Comparison of ENCODE assay signal across 22 mouse cellular contexts in the genomic region with DNA sequence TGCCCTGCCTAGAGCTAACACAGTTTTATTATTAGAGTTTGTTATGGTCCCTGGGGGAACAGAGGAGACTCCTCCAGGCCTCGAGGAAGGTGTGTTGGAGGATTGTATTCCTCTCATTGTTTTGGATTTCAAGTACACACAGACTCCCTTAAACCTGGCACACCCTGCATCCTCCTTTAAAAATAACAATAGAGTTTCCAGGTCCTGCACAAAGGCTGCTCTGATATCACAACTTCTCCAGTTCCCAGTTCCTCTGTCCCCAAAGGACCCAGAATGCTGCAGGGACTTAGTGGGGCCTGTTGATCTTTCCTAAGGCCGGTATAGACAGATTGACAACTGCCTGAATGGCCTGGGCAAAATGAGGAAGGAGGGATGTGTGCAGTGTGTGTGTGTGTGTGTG. TPM values are rescaled to one million over a fixed set of nuclear protein-coding genes. Genes with fewer than 3 reads are reported as not detected.
DNase-seq lines count a peak whose midpoint lies in the region; ATAC-seq and TF ChIP-seq lines count a peak whose summit lies in the region.
"Had no signal": no experiment of that assay in that cellular context is flagged by ENCODE, and none has a peak within 500 bp of the region (broad histone marks: within the 10 kb centered on the region; RNA-seq: fewer than 3 reads in every experiment).

No protein-coding gene starts in this region.

- ATAC-seq in heart, embryonic 16.5 days (replicated peaks; ENCODE audit: extremely low read depth, insufficient read depth, low FRiP score) = 0 out of 2 replicates have a peak, but pooled peaks have one; percentile 45
- no peak for ATAC-seq in midbrain, embryonic 15.5 days (replicated peaks)
- ATAC-seq: activated CD4-positive, CD25-positive, alpha-beta regulatory T cell, adult 4 months; hindbrain, embryonic 16.5 days had no signal

- no peak overlapping the region for H3K4me3 ChIP-seq in gastrocnemius, adult 2 months
- no peak overlapping the region for H3K4me3 ChIP-seq in lung, adult 2 months (replicated peaks; ENCODE audit: extremely low read depth, low read depth, low read length)
- no peak overlapping the region for H3K4me3 ChIP-seq in heart, embryonic 16.5 days (ENCODE audit: low read length)
- no peak overlapping the region for H3K4me3 ChIP-seq in midbrain, embryonic 15.5 days
- H3K4me3 ChIP-seq: embryonic facial prominence, embryonic 10.5 days; kidney, embryonic 15.5 days; limb, embryonic 12.5 days; neural tube, embryonic 13.5 days had no signal

- H3K4me1 ChIP-seq in lung, adult 2 months (ENCODE audit: control insufficient read depth, insufficient read depth, low read length) = no peaks in the 10 kb centered on the region
- no peaks in the 10 kb centered on the region for H3K4me1 ChIP-seq in heart, embryonic 16.5 days (ENCODE audit: control insufficient read depth, insufficient read depth, low read length)
- H3K4me1 ChIP-seq in midbrain, embryonic 15.5 days = no peaks in the 10 kb centered on the region
- H3K4me1 ChIP-seq: neural tube, embryonic 13.5 days had no signal

- H3K9me3 ChIP-seq in heart, embryonic 16.5 days (replicated peaks; ENCODE audit: control insufficient read depth, low read length) = no peaks in the 10 kb centered on the region
- H3K9me3 ChIP-seq in midbrain, embryonic 15.5 days = no peaks in the 10 kb centered on the region
- H3K9me3 ChIP-seq: embryonic facial prominence, embryonic 10.5 days; kidney, embryonic 15.5 days; limb, embryonic 12.5 days; neural tube, embryonic 13.5 days had no signal

- WGBS in lung, adult 2 months = 24% methylated on average over 2 of the region's 2 CpGs
- 44% methylated on average over 2 of the region's 2 CpGs for WGBS in heart, embryonic 16.5 days
- WGBS in midbrain, embryonic 15.5 days = 26% methylated on average over 2 of the region's 2 CpGs

- intact Hi-C loops in gastrocnemius, adult 2 months (cut with DNase I) = loop anchor here (5.0 kb wide), 1 partner anchor 250 kb away; no protein-coding TSS in a partner anchor
- intact Hi-C loops in gastrocnemius, postnatal 36 days (cut with DNase I) = no loop called here

- H3K27ac ChIP-seq in gastrocnemius, adult 2 months = peak overlapping the region; percentile 75
- no peak overlapping the region for H3K27ac ChIP-seq in heart, embryonic 16.5 days (ENCODE audit: low read length)
- peak overlapping the region; percentile 69 for H3K27ac ChIP-seq in midbrain, embryonic 15.5 days
- H3K27ac ChIP-seq: embryonic facial prominence, embryonic 10.5 days; kidney, embryonic 15.5 days; limb, embryonic 12.5 days; neural tube, embryonic 13.5 days had no signal

- TF ChIP-seq POLR2A in lung, adult 2 months (IDR thresholded peaks at IDR 0.05; ENCODE audit: borderline replicate concordance, extremely low read depth, low read depth, low read length) = no peak

- no peak for TF ChIP-seq CTCF in gastrocnemius, adult 2 months (IDR thresholded peaks at IDR 0.05)
- no peak for TF ChIP-seq CTCF in lung, adult 2 months (IDR thresholded peaks at IDR 0.05; ENCODE audit: insufficient read depth, low read length)

- DNase-seq in gastrocnemius, adult 2 months = no peak
- DNase-seq in gastrocnemius, postnatal 36 days = no peak
- peak; percentile 26 for DNase-seq in lung, postnatal 25 days (ENCODE audit: low spot score)
- no peak for DNase-seq in lung, adult 2 months
- DNase-seq in thymus, postnatal 25 days = no peak
- DNase-seq in thymus, postnatal 4 days = no peak
- DNase-seq: cerebellum, adult 9-10 months; gastrocnemius, postnatal 10 days; layer of hippocampus, adult 9-11 months; right cerebral cortex, adult 18-20 months; thymus, adult 18-20 months had no signal

- H3K4me2 ChIP-seq in heart, embryonic 16.5 days (ENCODE audit: low read depth, low read length) = no peak overlapping the region
- no peak overlapping the region for H3K4me2 ChIP-seq in midbrain, embryonic 15.5 days
- H3K4me2 ChIP-seq: kidney, embryonic 15.5 days; limb, embryonic 12.5 days; neural tube, embryonic 13.5 days had no signal

- peaks cover 7% of the 10 kb centered on the region; the same call in 1 of the 2 replicates for H3K27me3 ChIP-seq in heart, embryonic 16.5 days (ENCODE audit: control insufficient read depth, insufficient read depth, low read length)
- H3K27me3 ChIP-seq in midbrain, embryonic 15.5 days (replicated peaks) = 0 out of 2 replicates have a peak, but pooled peaks cover 2% of the 10 kb centered on the region

- no peak overlapping the region for H3K9ac ChIP-seq in heart, embryonic 16.5 days (ENCODE audit: low read length)
- no peak overlapping the region for H3K9ac ChIP-seq in midbrain, embryonic 15.5 days
- H3K9ac ChIP-seq: kidney, embryonic 15.5 days; limb, embryonic 12.5 days; neural tube, embryonic 13.5 days had no signal

- no peaks in the 10 kb centered on the region for H3K36me3 ChIP-seq in heart, embryonic 16.5 days (ENCODE audit: control insufficient read depth, insufficient read depth)
- no peaks in the 10 kb centered on the region for H3K36me3 ChIP-seq in midbrain, embryonic 15.5 days (replicated peaks)
- H3K36me3 ChIP-seq: embryonic facial prominence, embryonic 10.5 days; kidney, embryonic 15.5 days; limb, embryonic 12.5 days; neural tube, embryonic 13.5 days had no signal

RNA-seq across cellular contexts. Expression of gene Noto, which starts 21.1 kb away (rescaled TPM):
- not detected for total RNA-seq in gastrocnemius, adult 2 months (2021)
- not detected for total RNA-seq in gastrocnemius, postnatal 36 days (2021)
- 0.16 TPM in 1 of 2 replicates, not detected in the other for polyA plus RNA-seq in lung, adult 2 months (2012; rRNA removed)
- not detected in 2 replicates for polyA plus RNA-seq in heart, embryonic 16.5 days (2015; fragmentation: Nextera tagmentation; extraction: Ambion mirVana)
- not detected in 2 replicates for polyA plus RNA-seq in midbrain, embryonic 15.5 days (2015; fragmentation: Nextera tagmentation; extraction: Ambion mirVana)
- total RNA-seq: gastrocnemius, postnatal 10 days; megakaryocyte-erythroid progenitor cell, adult 5-6 weeks had no signal
- polyA plus RNA-seq: activated CD4-positive, CD25-positive, alpha-beta regulatory T cell, adult 4 months; C2C12; embryonic facial prominence, embryonic 10.5 days; hindbrain, embryonic 16.5 days; kidney, embryonic 15.5 days; limb, embryonic 12.5 days; liver, embryonic 16.5 days; neural tube, embryonic 13.5 days had no signal

RNA-seq across cellular contexts. Expression of gene Rab11fip5, which starts 28.2 kb away (rescaled TPM):
- total RNA-seq in gastrocnemius, adult 2 months (2021) = 10 to 100 TPM; 24.2 to 28.2 TPM
- total RNA-seq in gastrocnemius, postnatal 36 days (2021) = 10 to 100 TPM; 20.2 to 26.7 TPM
- 20.0 and 24.9 TPM in 2 replicates for polyA plus RNA-seq in lung, adult 2 months (2012; rRNA removed)
- polyA plus RNA-seq in heart, embryonic 16.5 days (2015; fragmentation: Nextera tagmentation; extraction: Ambion mirVana) = 42.1 and 51.9 TPM in 2 replicates
- 22.1 and 23.4 TPM in 2 replicates for polyA plus RNA-seq in midbrain, embryonic 15.5 days (2015; fragmentation: Nextera tagmentation; extraction: Ambion mirVana)

RNA-seq across cellular contexts. Expression of gene Smyd5, which starts 29.2 kb away (rescaled TPM):
- total RNA-seq in gastrocnemius, adult 2 months (2021) = 1 to 10 TPM; 8.6 TPM
- total RNA-seq in gastrocnemius, postnatal 36 days (2021) = 1 to 10 TPM; 6.8 TPM
- polyA plus RNA-seq in lung, adult 2 months (2012; rRNA removed) = 15.0 and 21.1 TPM in 2 replicates
- 35.0 and 35.6 TPM in 2 replicates for polyA plus RNA-seq in heart, embryonic 16.5 days (2015; fragmentation: Nextera tagmentation; extraction: Ambion mirVana)
- polyA plus RNA-seq in midbrain, embryonic 15.5 days (2015; fragmentation: Nextera tagmentation; extraction: Ambion mirVana) = 67.6 and 73.2 TPM in 2 replicates

RNA-seq across cellular contexts. Expression of gene Cct7, which starts 48.7 kb away (rescaled TPM):
- total RNA-seq in gastrocnemius, adult 2 months (2021) = 100 to 1,000 TPM; 127 to 135 TPM
- total RNA-seq in gastrocnemius, postnatal 36 days (2021) = 100 to 1,000 TPM; 107 to 117 TPM
- polyA plus RNA-seq in lung, adult 2 months (2012; rRNA removed) = 71.5 and 103 TPM in 2 replicates
- 376 and 381 TPM in 2 replicates for polyA plus RNA-seq in heart, embryonic 16.5 days (2015; fragmentation: Nextera tagmentation; extraction: Ambion mirVana)
- 586 and 601 TPM in 2 replicates for polyA plus RNA-seq in midbrain, embryonic 15.5 days (2015; fragmentation: Nextera tagmentation; extraction: Ambion mirVana)

RNA-seq across cellular contexts. Expression of gene Pradc1, which starts 49.2 kb away (rescaled TPM):
- 10 to 100 TPM; 14.8 to 15.9 TPM for total RNA-seq in gastrocnemius, adult 2 months (2021)
- 10 to 100 TPM in 1 of 2 experiments, 1 to 10 TPM in 1; 9.6 to 11.0 TPM for total RNA-seq in gastrocnemius, postnatal 36 days (2021)
- polyA plus RNA-seq in lung, adult 2 months (2012; rRNA removed) = 27.0 and 28.9 TPM in 2 replicates
- 44.2 and 50.9 TPM in 2 replicates for polyA plus RNA-seq in heart, embryonic 16.5 days (2015; fragmentation: Nextera tagmentation; extraction: Ambion mirVana)
- 18.5 and 22.6 TPM in 2 replicates for polyA plus RNA-seq in midbrain, embryonic 15.5 days (2015; fragmentation: Nextera tagmentation; extraction: Ambion mirVana)
